Mouse (Mus musculus): ENCODE measurements around the gene Olfr591. TPM values are rescaled to one million over a fixed set of nuclear protein-coding genes. Genes with fewer than 3 reads are reported as not detected.

Gene Olfr591
- polyA plus RNA-seq (2014; fragmentation: Illumina TruSeq; extraction: RNeasy Lipid Tissue Mini Kit (QIAGEN cat#74804)) = not detected

DNA sequence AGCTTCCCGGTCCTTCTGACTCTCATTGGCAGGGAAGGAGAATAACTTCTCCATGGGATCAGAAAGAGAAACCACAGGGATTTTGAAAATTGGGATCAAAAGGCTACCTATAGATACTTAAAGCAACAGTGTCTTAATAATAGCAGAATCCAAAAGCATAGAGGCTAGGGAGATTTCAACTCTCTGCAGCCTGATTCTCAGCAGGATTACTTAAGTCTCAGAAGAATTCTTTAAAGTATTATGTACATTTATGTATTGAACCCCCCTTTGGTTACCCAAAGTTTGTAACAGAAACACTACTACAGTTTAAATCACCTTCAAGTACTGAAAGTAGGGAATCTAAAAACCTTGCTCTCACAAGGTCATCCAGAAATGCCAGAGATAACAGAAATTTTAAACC lies at the start of gene Olfr591:
Gene Olfr591 (minus strand): TSS at position 101 of the 400 bp plus-strand sequence.

DNA sequence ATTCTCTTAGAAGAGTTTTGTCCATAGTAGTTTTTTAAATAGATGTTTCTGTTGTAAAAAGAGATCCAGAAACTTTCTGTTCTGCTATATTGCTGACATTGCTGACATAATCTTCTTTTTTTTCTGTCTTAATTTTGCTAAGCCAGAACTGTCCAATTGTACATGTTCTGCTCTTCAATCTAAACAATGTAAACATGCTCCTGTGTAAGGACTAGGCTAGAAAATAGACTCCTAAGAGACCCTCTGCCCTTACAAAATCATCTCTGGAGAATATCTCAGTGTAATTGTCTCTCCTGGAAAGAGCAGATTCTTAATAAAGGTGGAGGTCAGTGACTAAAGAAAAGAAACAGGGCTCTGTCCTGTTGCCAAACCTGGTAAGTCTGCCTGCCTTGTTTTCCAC lies 38.6 kb upstream of the Olfr591 start, which contains the start of gene Olfr594:
Gene Olfr594 (plus strand): TSS at position 301 of the 400 bp plus-strand sequence.

DNA sequence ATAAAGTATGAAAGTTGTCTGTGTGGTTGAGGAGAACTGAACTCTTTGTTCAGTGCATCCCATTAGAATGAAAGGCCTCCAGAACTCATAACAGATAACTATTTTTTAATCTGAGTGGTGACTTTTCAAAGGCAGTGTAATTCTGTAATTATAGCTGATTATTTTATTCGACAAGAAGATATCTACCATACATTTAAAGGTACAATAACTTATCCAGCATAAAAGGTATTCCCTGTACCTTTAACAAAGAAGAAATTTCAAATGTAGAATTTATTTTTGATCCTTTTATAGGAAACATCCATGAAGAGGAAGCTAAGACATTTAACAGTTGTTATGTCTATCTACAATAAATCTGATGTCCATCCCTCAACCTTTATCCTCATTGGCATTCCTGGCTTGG lies 33.4 kb upstream of the Olfr591 start, which contains the start of gene Olfr593:
Gene Olfr593 (plus strand): TSS at position 301 of the 400 bp plus-strand sequence.

DNA sequence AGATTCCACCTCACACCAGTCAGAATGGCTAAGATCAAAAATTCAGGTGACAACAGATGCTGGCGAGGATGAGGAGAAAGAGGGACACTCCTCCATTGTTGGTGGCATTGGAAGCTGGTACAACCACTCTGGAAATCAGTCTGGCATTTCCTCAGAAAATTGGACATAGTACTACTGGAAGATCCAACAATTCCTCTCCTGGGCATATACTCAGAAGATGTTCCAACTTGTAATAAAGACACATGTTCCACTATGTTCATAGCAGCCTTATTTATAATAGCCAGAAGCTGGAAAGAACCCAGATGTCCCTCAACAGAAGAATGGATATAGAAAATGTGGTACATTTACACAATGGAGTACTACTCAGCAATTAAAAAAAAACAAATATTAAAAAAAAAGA lies 6.4 kb upstream of the Olfr591 start, which contains the start of gene Olfr592:
Gene Olfr592 (plus strand): TSS at position 301 of the 400 bp plus-strand sequence.

DNA sequence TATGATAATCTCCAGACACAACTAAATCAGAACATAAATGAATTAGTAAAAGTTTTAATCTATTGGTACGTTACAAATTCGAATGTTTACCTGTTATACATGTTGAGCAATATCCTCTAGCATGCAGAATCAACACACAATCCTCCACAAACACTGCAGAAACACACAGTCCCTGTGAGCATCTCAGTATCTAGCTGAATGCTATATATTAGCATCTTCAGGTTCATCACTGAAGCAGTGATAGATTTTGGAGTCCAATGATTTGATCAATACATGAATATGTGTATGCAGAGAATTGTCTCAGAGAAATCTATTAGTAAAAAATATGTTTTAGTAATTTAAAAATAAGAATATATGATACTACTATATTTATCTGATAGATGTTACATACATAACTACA lies 21.9 kb downstream of the Olfr591 start, which contains the start of gene Olfr589:
Gene Olfr589 (minus strand): TSS at position 101 of the 400 bp plus-strand sequence.

DNA sequence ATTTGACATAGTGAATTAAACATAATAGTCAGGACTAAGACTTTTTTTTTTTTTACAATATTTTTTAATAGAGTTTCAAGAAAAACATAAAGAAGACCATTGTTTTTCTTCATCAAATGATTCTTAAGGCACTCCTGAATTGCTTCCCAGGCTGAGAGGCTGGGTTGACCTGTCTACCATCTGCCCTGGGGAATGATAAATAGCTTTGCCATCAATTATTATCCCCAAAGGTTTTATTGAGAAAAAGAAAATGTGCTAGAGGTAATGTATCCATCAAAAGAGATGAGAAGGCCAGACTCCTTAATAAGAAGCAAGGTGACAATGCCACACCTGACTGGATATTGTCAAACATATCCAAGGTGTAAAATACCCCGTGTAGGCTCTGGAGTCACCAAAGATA lies 37.6 kb downstream of the Olfr591 start, which contains the start of gene Olfr588-ps1:
Gene Olfr588-ps1 (plus strand): TSS at position 301 of the 400 bp plus-strand sequence.

DNA sequence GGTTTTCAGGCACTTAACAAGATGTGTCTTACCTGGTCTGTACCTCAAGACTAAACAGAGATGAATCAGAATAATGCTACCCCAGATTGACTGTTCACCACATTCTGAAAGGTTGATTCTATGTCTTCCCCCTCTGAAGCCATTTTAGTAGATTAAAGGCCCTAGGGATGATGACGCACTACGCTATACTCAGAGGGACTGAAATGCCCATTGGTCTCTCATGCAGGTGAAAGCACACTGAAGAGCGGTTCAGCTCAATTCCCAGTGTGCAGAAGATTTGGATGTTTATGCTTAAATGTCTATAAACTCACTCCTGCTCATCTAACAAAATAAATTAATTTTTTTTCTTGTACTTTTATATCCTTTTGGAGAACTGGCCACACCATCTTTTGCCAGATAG lies 52.6 kb downstream of the Olfr591 start, which contains the start of gene Olfr586:
Gene Olfr586 (minus strand): TSS at position 101 of the 400 bp plus-strand sequence.

Other genes with a start within 250 kb of the Olfr591 start
- not detected for gene Olfr573-ps1, start 235.8 kb downstream of the Olfr591 start, polyA plus RNA-seq (2014; fragmentation: Illumina TruSeq; extraction: RNeasy Lipid Tissue Mini Kit (QIAGEN cat#74804))
- not detected for gene Olfr574, start 229.9 kb downstream of the Olfr591 start, polyA plus RNA-seq (2014; fragmentation: Illumina TruSeq; extraction: RNeasy Lipid Tissue Mini Kit (QIAGEN cat#74804))
- not detected for gene Olfr575, start 219.6 kb downstream of the Olfr591 start, polyA plus RNA-seq (2014; fragmentation: Illumina TruSeq; extraction: RNeasy Lipid Tissue Mini Kit (QIAGEN cat#74804))
- gene Olfr576, start 215.7 kb downstream of the Olfr591 start, polyA plus RNA-seq (2014; fragmentation: Illumina TruSeq; extraction: RNeasy Lipid Tissue Mini Kit (QIAGEN cat#74804)) = not detected
- gene Olfr577, start 202.4 kb downstream of the Olfr591 start, polyA plus RNA-seq (2014; fragmentation: Illumina TruSeq; extraction: RNeasy Lipid Tissue Mini Kit (QIAGEN cat#74804)) = not detected
- gene Olfr578, start 189.0 kb downstream of the Olfr591 start, polyA plus RNA-seq (2014; fragmentation: Illumina TruSeq; extraction: RNeasy Lipid Tissue Mini Kit (QIAGEN cat#74804)) = not detected
- not detected for gene Olfr582, start 140.3 kb downstream of the Olfr591 start, polyA plus RNA-seq (2014; fragmentation: Illumina TruSeq; extraction: RNeasy Lipid Tissue Mini Kit (QIAGEN cat#74804))
- gene Olfr583, start 127.0 kb downstream of the Olfr591 start, polyA plus RNA-seq (2014; fragmentation: Illumina TruSeq; extraction: RNeasy Lipid Tissue Mini Kit (QIAGEN cat#74804)) = not detected
- gene Olfr584, start 96.5 kb downstream of the Olfr591 start, polyA plus RNA-seq (2014; fragmentation: Illumina TruSeq; extraction: RNeasy Lipid Tissue Mini Kit (QIAGEN cat#74804)) = not detected
- not detected for gene Olfr585, start 80.6 kb downstream of the Olfr591 start, polyA plus RNA-seq (2014; fragmentation: Illumina TruSeq; extraction: RNeasy Lipid Tissue Mini Kit (QIAGEN cat#74804))
- gene Olfr586, start 52.7 kb downstream of the Olfr591 start, polyA plus RNA-seq (2014; fragmentation: Illumina TruSeq; extraction: RNeasy Lipid Tissue Mini Kit (QIAGEN cat#74804)) = not detected
- gene Olfr588-ps1, start 37.5 kb downstream of the Olfr591 start, polyA plus RNA-seq (2014; fragmentation: Illumina TruSeq; extraction: RNeasy Lipid Tissue Mini Kit (QIAGEN cat#74804)) = not detected
- not detected for gene Olfr589, start 22.0 kb downstream of the Olfr591 start, polyA plus RNA-seq (2014; fragmentation: Illumina TruSeq; extraction: RNeasy Lipid Tissue Mini Kit (QIAGEN cat#74804))
- not detected for gene Olfr592, start 6.5 kb upstream of the Olfr591 start, polyA plus RNA-seq (2014; fragmentation: Illumina TruSeq; extraction: RNeasy Lipid Tissue Mini Kit (QIAGEN cat#74804))
- not detected for gene Olfr593, start 33.5 kb upstream of the Olfr591 start, polyA plus RNA-seq (2014; fragmentation: Illumina TruSeq; extraction: RNeasy Lipid Tissue Mini Kit (QIAGEN cat#74804))
- gene Olfr594, start 38.7 kb upstream of the Olfr591 start, polyA plus RNA-seq (2014; fragmentation: Illumina TruSeq; extraction: RNeasy Lipid Tissue Mini Kit (QIAGEN cat#74804)) = not detected
- not detected for gene Usp17ld, start 74.2 kb upstream of the Olfr591 start, polyA plus RNA-seq (2014; fragmentation: Illumina TruSeq; extraction: RNeasy Lipid Tissue Mini Kit (QIAGEN cat#74804))
- not detected for gene Olfr596, start 127.3 kb upstream of the Olfr591 start, polyA plus RNA-seq (2014; fragmentation: Illumina TruSeq; extraction: RNeasy Lipid Tissue Mini Kit (QIAGEN cat#74804))
- not detected for gene Olfr597, start 138.0 kb upstream of the Olfr591 start, polyA plus RNA-seq (2014; fragmentation: Illumina TruSeq; extraction: RNeasy Lipid Tissue Mini Kit (QIAGEN cat#74804))
- not detected for gene Olfr598, start 145.2 kb upstream of the Olfr591 start, polyA plus RNA-seq (2014; fragmentation: Illumina TruSeq; extraction: RNeasy Lipid Tissue Mini Kit (QIAGEN cat#74804))
- not detected for gene Olfr599, start 157.6 kb upstream of the Olfr591 start, polyA plus RNA-seq (2014; fragmentation: Illumina TruSeq; extraction: RNeasy Lipid Tissue Mini Kit (QIAGEN cat#74804))
- gene Olfr600, start 171.3 kb upstream of the Olfr591 start, polyA plus RNA-seq (2014; fragmentation: Illumina TruSeq; extraction: RNeasy Lipid Tissue Mini Kit (QIAGEN cat#74804)) = not detected
- not detected for gene Olfr601, start 184.3 kb upstream of the Olfr591 start, polyA plus RNA-seq (2014; fragmentation: Illumina TruSeq; extraction: RNeasy Lipid Tissue Mini Kit (QIAGEN cat#74804))
- not detected for gene Olfr603, start 207.8 kb upstream of the Olfr591 start, polyA plus RNA-seq (2014; fragmentation: Illumina TruSeq; extraction: RNeasy Lipid Tissue Mini Kit (QIAGEN cat#74804))
- gene Usp17lc, start 236.7 kb upstream of the Olfr591 start, polyA plus RNA-seq (2014; fragmentation: Illumina TruSeq; extraction: RNeasy Lipid Tissue Mini Kit (QIAGEN cat#74804)) = not detected

All from ovary, adult 10 weeks (tissue).